Mouse (Mus musculus): ENCODE measurements at regions not wholly inside any gene's neighbourhood (a gene's known extent, or its start where the extent isn't known, plus 50 kb on each side); places are given as distances from the start of the nearest gene placed in this dataset.

- no peak for DNase-seq (ENCODE audit: low read depth, low spot score)
These were observed 1038.1 kb upstream of the Ndn start for GRCm38 (mm10) chr7:61308268-61308667.

- DNase-seq (ENCODE audit: low read depth, low spot score) = peak; percentile 55
These were observed 1035.0 kb upstream of the Ndn start for GRCm38 (mm10) chr7:61311179-61311921.
